30 mouse cellular contexts compared by ENCODE assay signal in genomic region chr15:15097391-15097790, GRCm38 (mm10).
"Had no signal": no experiment of that assay in that cellular context is flagged by ENCODE, and none has a peak within 500 bp of the region (broad histone marks: within the 10 kb centered on the region; RNA-seq: fewer than 3 reads in every experiment).

No protein-coding gene starts in this region.

- H3K9me3 ChIP-seq: heart, embryonic 12.5 days; heart, embryonic 13.5 days; heart, embryonic 15.5 days; hindbrain, embryonic 10.5 days; hindbrain, embryonic 12.5 days; hindbrain, embryonic 13.5 days; hindbrain, embryonic 15.5 days; intestine, embryonic 15.5 days; kidney, embryonic 15.5 days had no signal

- H3K27me3 ChIP-seq: heart, embryonic 12.5 days; heart, embryonic 13.5 days; heart, embryonic 15.5 days; hindbrain, embryonic 12.5 days; hindbrain, embryonic 13.5 days; hindbrain, embryonic 15.5 days; intestine, embryonic 15.5 days; kidney, embryonic 15.5 days had no signal

- H3K9ac ChIP-seq: heart, embryonic 12.5 days; heart, embryonic 13.5 days; heart, embryonic 15.5 days; hindbrain, embryonic 12.5 days; hindbrain, embryonic 13.5 days; hindbrain, embryonic 14.5 days; hindbrain, embryonic 15.5 days; intestine, embryonic 15.5 days; kidney, embryonic 15.5 days had no signal

- H3K4me1 ChIP-seq: heart, embryonic 12.5 days; heart, embryonic 13.5 days; heart, embryonic 15.5 days; hindbrain, embryonic 10.5 days; hindbrain, embryonic 12.5 days; hindbrain, embryonic 13.5 days; hindbrain, embryonic 15.5 days; intestine, embryonic 15.5 days; kidney, embryonic 15.5 days had no signal

- H3K36me3 ChIP-seq: heart, embryonic 12.5 days; heart, embryonic 13.5 days; heart, embryonic 15.5 days; hindbrain, embryonic 10.5 days; hindbrain, embryonic 12.5 days; hindbrain, embryonic 13.5 days; hindbrain, embryonic 15.5 days; intestine, embryonic 15.5 days; kidney, embryonic 15.5 days had no signal

- DNase-seq: heart, postnatal 10 days; heart, postnatal 14 days; heart, postnatal 36 days; heart, postnatal 4 days; kidney, adult 11 months; kidney, adult 18-20 months; kidney, adult 2 months; kidney, adult 8-10 months; kidney, adult 9 months; kidney, postnatal 10 days; kidney, postnatal 14 days; kidney, postnatal 25 days; kidney, postnatal 36 days; kidney, postnatal 4 days; layer of hippocampus, adult 9-11 months; layer of hippocampus, postnatal 36 days had no signal

- H3K27ac ChIP-seq: heart, embryonic 13.5 days; heart, embryonic 15.5 days; hindbrain, embryonic 10.5 days; hindbrain, embryonic 12.5 days; hindbrain, embryonic 13.5 days; hindbrain, embryonic 14.5 days; hindbrain, embryonic 15.5 days; hindbrain, postnatal 0 days; intestine, embryonic 15.5 days; kidney, embryonic 15.5 days; kidney, postnatal 0 days; layer of hippocampus, adult 2 months; left cerebral cortex, adult 2 months had no signal

- H3K4me3 ChIP-seq: heart, embryonic 12.5 days; heart, embryonic 13.5 days; heart, embryonic 15.5 days; hindbrain, embryonic 10.5 days; hindbrain, embryonic 12.5 days; hindbrain, embryonic 13.5 days; hindbrain, embryonic 15.5 days; intestine, embryonic 15.5 days; kidney, embryonic 15.5 days; layer of hippocampus, adult 2 months; left cerebral cortex, adult 2 months had no signal
